Mouse (Mus musculus) T-helper 17 cell (primary cell): ENCODE measurements around the gene Rcan1.

Experiments
- in situ Hi-C, 2 experiments: fragments of 300-600 bp; cut with MboI, MseI; formaldehyde crosslinking; loops; 1 replicate in 1 of 2; 2 replicates in 1 of 2; pipeline ENCODE4 v1.15.1; 2025; ENCODE audit warnings: high pct_unique_total_duplicates in 2 of 2

The Rcan1 gene

DNA sequence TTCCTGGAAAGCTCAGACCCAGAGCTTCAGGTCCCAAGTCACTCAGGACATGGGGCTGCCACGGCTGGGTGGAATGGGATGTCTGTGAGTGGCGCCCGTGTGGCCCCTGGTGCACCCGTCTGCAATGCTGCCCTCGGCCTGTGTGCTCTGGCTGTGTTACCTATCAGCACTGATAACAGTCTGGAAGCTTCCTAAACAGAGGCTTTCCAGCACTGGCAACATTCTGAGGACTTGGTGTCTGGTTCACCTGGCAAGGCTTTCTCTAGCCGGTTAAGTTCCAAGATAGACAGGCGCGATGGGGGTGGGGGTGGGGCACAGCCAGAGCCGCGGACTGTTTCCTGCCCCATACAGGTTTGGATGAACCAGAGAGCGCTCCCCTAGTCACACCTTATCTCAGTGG lies 114.7 kb downstream of the Rcan1 start:
- in situ Hi-C loops, result no loop called here

DNA sequence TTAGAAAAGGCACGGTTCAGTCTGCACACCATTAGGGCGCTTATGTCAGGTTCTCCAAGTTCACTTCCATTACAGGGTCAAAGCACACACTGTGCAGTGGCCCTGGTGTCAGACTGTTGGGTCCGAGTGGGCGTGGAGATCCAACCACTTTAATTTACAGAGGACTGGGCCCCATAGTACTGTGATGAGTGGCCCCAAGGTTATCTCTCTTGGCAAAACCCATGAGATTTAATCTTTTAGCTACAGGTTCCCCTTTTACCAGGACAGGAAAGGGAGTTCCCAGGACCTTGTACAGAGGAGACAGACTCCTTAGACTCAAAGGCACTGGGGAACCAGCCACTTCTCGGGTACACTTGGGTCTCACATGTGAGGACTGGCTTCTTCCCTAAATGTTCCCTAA lies 115.3 kb downstream of the Rcan1 start:
- in situ Hi-C loops, result no loop called here

DNA sequence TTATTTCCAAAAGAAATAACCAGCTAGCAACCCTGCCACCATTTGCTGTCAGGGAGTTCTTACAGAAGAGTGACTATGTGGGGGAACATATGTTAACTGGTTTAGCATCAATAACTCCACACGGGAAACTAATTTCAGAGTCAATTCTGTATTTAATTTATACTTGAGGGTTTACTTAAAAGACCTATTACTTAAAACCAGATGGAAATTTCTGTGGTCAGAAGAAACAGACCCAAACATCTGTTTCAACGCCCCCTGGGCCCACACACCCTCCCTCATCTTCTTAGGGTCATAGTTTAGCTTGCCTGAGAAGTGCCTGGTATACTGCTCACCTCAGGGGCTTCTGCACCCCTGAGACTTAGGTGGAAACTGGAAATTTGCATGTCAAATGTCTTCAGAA lies 116.8 kb downstream of the Rcan1 start:
- in situ Hi-C loops, result no loop called here

DNA sequence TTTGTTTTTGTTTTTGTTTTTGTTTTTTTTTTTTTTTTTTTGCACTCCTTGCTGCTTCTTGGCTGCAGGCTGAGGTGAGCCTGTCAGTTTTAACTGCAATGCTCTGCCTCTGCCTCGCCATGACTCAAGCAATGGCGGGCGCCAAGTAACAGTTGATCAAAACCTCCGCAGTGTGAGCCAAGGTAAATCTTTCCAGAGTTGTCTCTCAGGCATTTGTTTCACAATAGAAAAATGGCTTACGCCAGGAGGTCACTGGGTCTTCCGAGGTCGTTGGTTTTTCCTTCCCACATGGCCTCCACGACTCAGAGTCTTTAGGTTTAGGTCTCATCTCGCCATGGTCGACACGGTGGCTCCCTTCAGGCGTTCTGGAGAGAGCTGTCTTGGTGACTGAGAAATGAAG lies 117.4 kb downstream of the Rcan1 start:
- in situ Hi-C loops, result no loop called here

DNA sequence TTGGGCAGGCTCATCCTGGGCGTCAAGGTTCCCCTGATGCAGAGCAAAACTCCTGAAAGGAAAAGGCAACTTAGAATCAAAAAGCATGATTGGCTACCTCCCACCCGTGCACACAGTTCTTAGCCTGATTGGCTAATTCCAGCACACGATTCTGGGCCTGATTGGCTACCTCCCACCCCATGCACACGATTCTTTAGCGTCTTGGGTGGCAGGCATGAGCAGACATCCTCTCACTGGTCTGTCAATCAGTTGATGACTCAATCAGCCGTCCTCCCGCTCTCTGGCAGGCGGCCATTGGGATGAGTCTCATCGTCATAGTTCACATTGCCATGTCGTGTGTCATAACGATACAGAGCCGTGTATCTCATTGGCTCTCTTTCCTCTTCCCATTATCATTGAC lies 121.7 kb downstream of the Rcan1 start:
- in situ Hi-C loops, result loop anchor here (10.0 to 25.0 kb wide), 2 partner anchors 106 to 113 kb away; partner anchors contain the start of gene Rcan1 (in 1 of the 2)

DNA sequence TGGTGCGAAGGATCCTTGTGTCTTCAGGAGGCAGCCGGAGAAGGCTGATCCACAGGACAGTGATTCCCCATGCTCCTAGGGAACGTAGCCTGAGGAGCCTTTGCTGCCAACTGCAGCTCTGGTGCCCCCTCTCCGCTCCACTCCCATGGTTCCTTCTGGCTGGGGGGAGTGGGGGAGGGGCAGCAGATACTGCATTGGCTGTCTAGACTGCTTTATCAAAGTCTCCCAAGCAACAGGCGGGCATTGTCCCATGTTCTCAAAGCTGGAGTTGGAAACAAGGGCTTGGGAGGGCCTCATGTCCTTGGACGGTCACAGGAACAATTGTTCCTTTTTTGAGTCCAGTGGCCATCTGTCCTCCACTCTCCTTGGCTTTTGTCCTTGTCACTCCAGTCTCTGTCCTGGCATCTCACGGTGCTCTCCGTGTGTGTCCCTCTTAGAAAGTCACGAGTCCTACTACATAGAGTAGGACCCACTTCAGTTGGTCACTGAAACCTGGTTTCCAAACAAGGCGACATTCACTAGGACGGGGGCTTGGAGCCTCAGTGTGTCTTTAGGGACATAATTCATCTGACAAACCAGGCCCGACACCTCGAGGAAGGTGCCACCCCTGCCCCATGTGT lies 124.3 kb downstream of the Rcan1 start:
- in situ Hi-C loops, result loop anchor here (10.0 to 25.0 kb wide), 2 partner anchors 108 to 116 kb away; partner anchors contain the start of gene Rcan1 (in 1 of the 2)

DNA sequence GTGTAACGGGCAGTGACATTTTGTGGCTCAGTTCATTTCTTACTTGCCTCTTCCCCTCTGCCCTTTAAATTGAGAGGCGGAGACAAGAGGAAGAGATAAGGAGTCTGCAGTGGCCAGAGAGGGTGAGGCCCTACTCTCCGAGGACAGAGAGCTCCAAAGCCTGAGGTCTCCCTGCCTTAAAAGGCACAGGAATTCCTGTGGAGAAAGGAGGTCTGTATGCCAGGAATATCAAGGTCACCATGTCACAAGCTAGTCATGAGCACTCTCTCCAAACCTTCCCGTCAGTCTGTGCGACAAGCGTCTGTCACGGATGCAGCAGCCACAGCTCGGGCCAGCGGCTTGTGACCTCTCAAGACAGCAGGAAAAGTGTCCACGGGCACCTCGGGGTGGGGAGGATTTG lies 125.5 kb downstream of the Rcan1 start:
- in situ Hi-C loops, result loop anchor here (10.0 to 25.0 kb wide), 2 partner anchors 110 to 117 kb away; partner anchors contain the start of gene Rcan1 (in 1 of the 2)
